Mouse (Mus musculus) embryonic facial prominence, embryonic 15.5 days (tissue): Measurements from ENCODE around the gene Usp2. TPM values are rescaled to one million over a fixed set of nuclear protein-coding genes. Genes with fewer than 3 reads are reported as not detected.

Experiments used
- ATAC-seq: fragments of 200-750 bp; cut with Nextera tagmentation; 2 replicates; pipeline ENCODE4 v1.8.0; 2017; ENCODE audit warnings: low read depth, moderate TSS enrichment; ENCODE audit not compliant: insufficient number of reproducible peaks, low FRiP score, low TSS enrichment
- H3K27ac ChIP-seq: fragments of 300-500 bp; sonication (generic); replicated peaks from 2 replicates; pipeline ENCODE4 v1.5.1; 2015; ENCODE audit warnings: mild to moderate bottlenecking, inconsistent platforms
- H3K27me3 ChIP-seq: fragments of 300-500 bp; sonication (generic); 2 replicates; pipeline ENCODE4 v1.6.1; 2015; ENCODE audit warnings: inconsistent platforms
- H3K36me3 ChIP-seq: fragments of 300-500 bp; sonication (generic); 2 replicates; pipeline ENCODE4 v1.6.1; 2015; ENCODE audit warnings: mild to moderate bottlenecking, inconsistent platforms
- H3K4me1 ChIP-seq: fragments of 300-500 bp; sonication (generic); 2 replicates; pipeline ENCODE4 v1.6.1; 2015; ENCODE audit warnings: inconsistent platforms
- H3K4me2 ChIP-seq: fragments of 300-500 bp; sonication (generic); replicated peaks from 2 replicates; pipeline ENCODE4 v1.6.1; 2015; ENCODE audit warnings: mild to moderate bottlenecking, inconsistent platforms
- H3K4me3 ChIP-seq: fragments of 300-500 bp; sonication (generic); replicated peaks from 2 replicates; pipeline ENCODE4 v1.5.1; 2015; ENCODE audit warnings: mild to moderate bottlenecking, inconsistent platforms
- H3K9ac ChIP-seq: fragments of 300-500 bp; sonication (generic); 2 replicates; pipeline ENCODE4 v1.6.1; 2015; ENCODE audit warnings: inconsistent platforms
- H3K9me3 ChIP-seq: fragments of 300-500 bp; sonication (generic); replicated peaks from 2 replicates; pipeline ENCODE4 v1.6.1; 2016; ENCODE audit warnings: inconsistent platforms
- WGBS: fragments of 180-500 bp; shearing (Covaris S2); methylation state at CpG from one replicate; pipeline ENCODE4 v1.1.7; 2015; 5-methylcytosine and 5-hydroxymethylcytosine counted together
- polyA plus RNA-seq: library from polyadenylated mRNA; unstranded; fragments of >200 nt; fragmentation: Nextera tagmentation; extraction: Ambion mirVana; gene quantifications from 2 replicates; pipeline ENCODE4 v1.2.1, GENCODE M21; 2015

The Usp2 gene
- polyA plus RNA-seq, 1 experiment from 2014 or later: 29.5 TPM

DNA sequence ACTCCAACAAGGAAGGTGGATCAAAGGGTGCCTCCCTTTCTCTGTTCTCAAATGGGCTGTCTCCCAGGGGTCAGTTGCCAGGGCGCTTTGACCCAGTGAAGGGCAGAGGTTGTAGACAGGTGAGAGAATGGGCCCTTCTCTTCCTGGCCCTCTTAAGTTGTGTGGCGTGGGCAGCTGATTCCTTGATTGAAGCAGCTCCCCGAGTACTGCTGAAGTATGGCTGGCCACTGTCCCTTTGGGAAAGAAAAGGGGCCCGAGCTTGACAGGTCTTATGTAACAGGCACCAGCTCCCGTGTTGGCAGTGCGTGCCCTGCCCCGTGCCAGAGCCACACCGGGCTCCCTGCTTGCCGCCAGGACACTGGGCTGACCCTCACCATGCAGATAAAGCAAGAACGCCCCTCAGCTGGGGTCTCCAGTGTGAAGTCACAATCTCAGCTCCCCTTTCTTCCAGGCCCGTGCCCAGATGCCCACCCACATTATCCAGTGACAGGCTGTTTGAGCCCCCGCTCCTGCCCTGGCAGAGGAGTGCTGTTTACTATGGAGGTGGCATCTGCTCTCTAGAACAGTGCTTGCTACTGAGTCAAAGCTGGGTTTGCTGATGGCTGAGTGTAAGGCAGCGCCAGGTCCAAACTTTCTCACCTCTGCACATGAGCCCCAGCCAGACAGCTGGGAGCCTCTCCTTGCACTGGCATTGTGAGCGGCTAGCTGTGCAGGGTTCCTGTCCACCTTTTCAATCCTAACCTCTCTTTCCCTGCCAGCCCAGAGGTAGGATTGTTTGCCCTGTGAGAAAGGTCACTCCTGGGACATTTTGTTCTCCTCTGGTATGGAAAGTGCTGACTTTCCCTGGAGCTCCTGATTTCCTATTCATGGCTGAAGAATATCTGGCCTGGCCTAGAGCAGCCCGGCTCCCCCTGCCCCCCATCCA is 19.2 kb downstream of the Usp2 start:
- ATAC-seq: no peak
- Histone ChIP-seq H3K36me3 (no peaks in the 10 kb centered on the region), H3K4me1 (peaks cover 68% of the 10 kb centered on the region), H3K27ac (no peak overlapping the region), H3K9me3 (no peaks in the 10 kb centered on the region), H3K27me3 (peaks cover 7% of the 10 kb centered on the region; the same call in 1 of the 2 replicates), H3K9ac (no peak overlapping the region), H3K4me3 (peak overlapping the region; percentile 57; the same call in 1 of the 2 replicates), H3K4me2 (peak overlapping the region; percentile 99)
- WGBS: 72% methylated on average over 15 of the region's 15 CpGs

DNA sequence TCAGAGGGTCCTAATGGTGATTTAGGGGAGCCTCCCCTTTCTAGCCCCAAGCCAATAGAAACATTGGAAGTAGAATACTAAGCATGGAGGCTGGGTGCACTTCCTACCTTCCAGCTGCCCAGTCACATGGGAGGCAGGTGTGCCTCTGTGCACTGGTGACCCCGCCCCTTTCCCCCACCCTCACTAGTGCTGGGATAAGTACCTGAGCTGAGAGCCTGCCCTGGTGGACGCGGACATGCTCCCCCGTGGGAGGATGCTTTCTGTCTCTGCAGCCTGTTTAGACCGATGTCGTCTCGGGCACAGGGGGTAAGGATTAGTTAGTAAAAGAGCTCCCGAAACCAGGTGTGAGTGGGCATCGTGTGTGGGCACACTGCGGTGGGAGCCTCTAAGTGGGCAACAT is 20.1 kb downstream of the Usp2 start:
- no peak for ATAC-seq
- no peak overlapping the region; the same call in none of the 2 replicates for H3K4me2 ChIP-seq

DNA sequence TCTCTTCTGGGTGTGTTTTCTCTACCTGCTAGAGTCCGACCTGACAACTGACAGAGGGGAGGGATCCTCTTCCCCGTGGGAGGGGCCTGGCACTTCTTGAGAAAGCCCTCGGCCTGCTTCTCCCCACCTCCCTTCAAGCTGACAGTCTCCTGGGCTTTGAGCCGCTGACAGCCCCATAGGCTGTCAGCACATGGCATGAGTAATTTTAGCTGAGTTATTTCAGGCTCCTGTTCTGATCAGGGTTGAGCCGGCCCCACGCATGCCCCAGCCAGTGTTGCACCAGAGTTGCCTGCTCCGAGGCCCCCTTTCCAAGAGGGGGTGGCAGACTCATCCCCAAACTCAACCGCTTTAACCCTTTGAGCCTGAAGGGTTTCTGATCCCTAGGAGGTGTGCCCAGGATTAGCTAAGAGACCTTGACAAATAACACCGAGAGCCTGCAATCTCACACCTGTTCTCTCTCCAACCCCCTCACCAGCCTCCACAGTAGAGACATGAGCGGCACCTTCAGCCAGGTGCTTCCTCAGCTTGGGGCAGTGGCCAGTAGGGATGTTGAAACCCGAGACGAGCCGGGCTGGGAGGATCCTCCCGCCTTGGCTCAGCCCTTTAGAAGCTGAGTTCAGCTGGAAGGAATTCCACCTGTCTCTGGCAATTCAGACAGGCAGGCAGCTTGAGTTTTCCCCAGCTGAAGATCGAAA is 21.1 kb downstream of the Usp2 start:
- H3K36me3 ChIP-seq: peaks cover 15% of the 10 kb centered on the region; the same call in 1 of the 2 replicates
- no peak overlapping the region for H3K9ac ChIP-seq
- no peaks in the 10 kb centered on the region for H3K9me3 ChIP-seq
- H3K4me3 ChIP-seq: no peak overlapping the region
- H3K27me3 ChIP-seq: peaks cover 7% of the 10 kb centered on the region; the same call in 1 of the 2 replicates
- H3K4me1 ChIP-seq: peaks cover 61% of the 10 kb centered on the region
- 5% methylated on average over 15 of the region's 15 CpGs for WGBS
- H3K4me2 ChIP-seq: peak overlapping the region; percentile 23
- peak overlapping the region; percentile 49 for H3K27ac ChIP-seq
- ATAC-seq: peak; percentile 51

More for the DNA sequence above, 20.1 kb downstream of the Usp2 start:
- Histone ChIP-seq H3K4me3 (no peak overlapping the region), H3K4me1 (peaks cover 61% of the 10 kb centered on the region), H3K36me3 (peaks cover 6% of the 10 kb centered on the region; the same call in 1 of the 2 replicates), H3K27me3 (peaks cover 7% of the 10 kb centered on the region; the same call in 1 of the 2 replicates), H3K9ac (no peak overlapping the region), H3K27ac (no peak overlapping the region), H3K9me3 (no peaks in the 10 kb centered on the region)
- WGBS: 36% methylated on average over 10 of the region's 10 CpGs

DNA sequence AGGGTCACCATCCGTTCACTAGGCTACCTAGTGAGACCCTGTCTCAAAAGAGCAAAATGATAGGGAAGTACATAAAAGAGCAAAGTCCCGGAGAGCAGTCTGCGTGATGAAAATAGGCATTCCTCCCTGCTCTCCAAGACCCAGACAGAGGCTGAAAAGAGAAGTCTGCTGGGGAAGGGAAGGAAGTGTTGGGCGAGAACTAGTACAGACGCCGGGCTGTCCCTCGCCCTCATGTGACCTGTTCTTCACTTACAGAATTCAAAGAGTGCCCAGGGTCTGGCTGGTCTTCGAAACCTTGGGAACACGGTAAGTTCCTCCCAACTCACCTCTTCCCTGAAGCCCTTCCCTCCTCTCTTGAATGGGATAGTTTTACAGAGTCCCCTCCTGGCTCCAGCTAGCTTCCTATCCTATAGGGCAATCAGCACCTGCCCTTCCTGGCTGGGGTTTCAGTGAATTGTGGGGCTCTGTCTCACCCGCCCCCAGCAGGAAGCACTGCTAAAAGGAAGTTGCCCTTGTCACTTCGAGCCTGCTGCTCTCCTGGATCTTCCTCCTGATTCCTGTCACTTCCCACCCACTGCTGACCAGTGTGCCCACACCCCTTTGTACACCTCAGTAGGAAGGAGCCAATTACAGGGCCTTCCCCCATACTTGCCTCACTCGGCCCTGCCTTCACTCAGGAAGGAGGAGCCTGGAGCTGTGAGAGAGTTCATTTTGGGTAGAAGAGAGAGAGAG is 22.2 kb downstream of the Usp2 start:
- Histone ChIP-seq H3K27ac (0 out of 2 replicates have a peak overlapping the region, but pooled peaks have one; percentile 28), H3K4me1 (peaks cover 55% of the 10 kb centered on the region), H3K9ac (no peak overlapping the region), H3K4me3 (no peak overlapping the region), H3K27me3 (peaks cover 7% of the 10 kb centered on the region; the same call in 1 of the 2 replicates), H3K4me2 (no peak overlapping the region), H3K9me3 (no peaks in the 10 kb centered on the region), H3K36me3 (peaks cover 22% of the 10 kb centered on the region)
- no peak for ATAC-seq
- 63% methylated on average over 12 of the region's 12 CpGs for WGBS

DNA sequence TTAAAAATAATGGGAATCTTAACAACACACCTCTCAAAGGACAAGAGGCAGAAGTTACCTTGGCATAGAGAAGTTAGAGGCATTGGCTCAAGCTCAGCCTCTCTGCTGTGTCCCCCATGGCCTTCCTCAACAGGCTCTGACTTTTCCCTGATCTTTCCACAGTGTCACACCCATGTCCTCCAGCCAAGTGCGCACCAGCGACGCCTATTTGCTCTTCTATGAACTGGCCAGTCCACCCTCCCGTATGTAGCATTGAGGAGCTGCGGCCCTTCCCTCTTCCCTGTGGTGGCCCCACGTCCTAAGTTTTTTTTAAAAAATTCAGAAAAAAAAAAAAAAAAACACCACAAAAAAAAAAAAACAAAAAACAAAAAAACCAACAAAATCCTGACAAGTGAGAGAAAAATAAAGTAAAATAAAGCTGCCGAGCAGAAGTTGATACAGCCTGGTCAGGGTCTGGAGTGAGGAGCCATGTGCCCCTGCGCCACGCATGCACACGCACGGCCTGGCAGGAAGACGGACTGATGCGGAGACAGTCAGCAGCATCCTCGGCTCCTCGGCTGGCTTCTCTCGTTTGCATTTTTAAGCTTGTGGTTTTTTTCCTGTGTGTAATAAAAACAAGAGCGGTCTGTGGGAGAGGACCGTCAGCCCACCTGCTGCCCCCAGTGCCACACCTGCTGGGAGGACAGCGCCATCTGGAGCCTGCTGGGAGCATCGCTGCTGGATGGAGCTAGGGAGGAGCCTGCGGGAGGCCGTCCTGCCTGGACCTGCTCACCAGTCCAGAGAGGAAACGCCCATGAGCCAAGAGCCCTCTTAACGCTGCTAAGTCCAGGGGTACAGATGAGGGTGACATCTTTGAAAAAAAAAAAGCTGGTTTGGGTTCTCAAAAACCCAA is 27.0 kb downstream of the Usp2 start:
- Histone ChIP-seq H3K4me2 (no peak overlapping the region), H3K9ac (no peak overlapping the region), H3K36me3 (peaks cover 22% of the 10 kb centered on the region), H3K27me3 (no peaks in the 10 kb centered on the region), H3K4me1 (peaks cover 17% of the 10 kb centered on the region), H3K9me3 (no peaks in the 10 kb centered on the region), H3K27ac (no peak overlapping the region), H3K4me3 (no peak overlapping the region)
- no peak for ATAC-seq
- 34% methylated on average over 24 of the region's 24 CpGs for WGBS

DNA sequence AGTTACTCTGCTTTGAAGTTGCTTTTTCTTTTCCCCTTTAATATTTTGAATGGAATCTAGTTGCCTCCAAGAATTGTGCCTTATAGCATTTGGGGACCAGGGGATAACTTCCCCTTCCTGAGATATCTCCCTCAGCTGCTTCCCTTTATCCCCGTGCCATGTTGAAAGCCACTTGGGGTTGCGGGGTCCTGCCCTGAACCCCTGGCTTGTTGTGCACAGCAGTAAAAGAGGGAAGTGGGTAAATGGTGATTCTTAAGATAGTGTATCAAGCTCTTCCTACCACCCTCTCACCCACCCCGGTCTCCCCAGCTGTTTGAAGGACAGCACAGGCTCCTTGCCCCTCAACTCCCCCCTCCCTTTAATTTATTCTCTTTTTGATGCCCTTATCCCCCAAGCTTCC is 27.9 kb downstream of the Usp2 start:
- Histone ChIP-seq H3K9me3 (no peaks in the 10 kb centered on the region), H3K4me2 (no peak overlapping the region), H3K27me3 (no peaks in the 10 kb centered on the region), H3K27ac (no peak overlapping the region), H3K4me1 (peaks cover 8% of the 10 kb centered on the region), H3K4me3 (no peak overlapping the region), H3K36me3 (peaks cover 22% of the 10 kb centered on the region), H3K9ac (no peak overlapping the region)
- no peak for ATAC-seq
- WGBS: 78% methylated on average over 3 of the region's 3 CpGs

DNA sequence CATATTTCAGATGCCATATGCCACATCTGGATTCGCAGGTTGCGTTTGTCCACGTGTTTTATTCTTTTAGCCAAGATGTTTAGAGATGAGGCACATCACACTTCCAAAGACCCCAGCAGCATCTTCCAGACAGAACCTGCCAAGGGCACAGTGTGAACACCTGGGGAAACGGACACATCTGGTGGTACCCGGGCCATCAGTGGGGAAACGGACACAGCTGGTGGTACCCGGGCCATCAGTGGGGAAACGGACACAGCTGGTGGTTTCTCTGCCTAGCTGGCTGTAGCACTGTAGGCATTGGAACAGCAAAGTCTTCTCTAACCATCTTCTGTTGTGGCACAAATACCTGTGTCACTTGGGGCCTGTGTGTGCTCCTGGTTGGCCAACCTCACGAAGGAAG is 29.0 kb downstream of the Usp2 start:
- Histone ChIP-seq H3K36me3 (peaks cover 22% of the 10 kb centered on the region), H3K27ac (no peak overlapping the region), H3K27me3 (no peaks in the 10 kb centered on the region), H3K9me3 (no peaks in the 10 kb centered on the region), H3K4me1 (peaks cover 5% of the 10 kb centered on the region), H3K9ac (no peak overlapping the region), H3K4me3 (no peak overlapping the region), H3K4me2 (no peak overlapping the region)
- 83% methylated on average over 9 of the region's 9 CpGs for WGBS
- ATAC-seq: no peak

DNA sequence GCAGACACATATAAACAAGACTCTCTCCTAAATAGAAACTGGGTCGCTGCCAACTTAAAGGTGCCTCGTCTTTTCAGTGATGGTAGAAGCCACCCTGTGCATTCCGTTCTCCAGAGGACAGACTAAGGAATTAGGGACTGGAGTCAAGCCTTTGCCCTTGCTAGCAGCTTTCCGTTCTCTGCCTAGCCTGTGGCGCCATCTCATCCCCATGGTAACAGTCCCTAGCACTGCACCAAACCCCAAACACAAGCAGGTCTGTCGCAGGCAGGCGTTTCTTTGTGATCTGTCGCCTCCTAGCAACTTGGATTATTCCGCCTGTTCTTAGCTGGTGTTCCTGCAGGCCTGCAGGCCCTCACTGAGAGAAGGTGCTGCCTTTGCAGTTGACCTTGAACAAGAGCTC is 29.7 kb downstream of the Usp2 start:
- no peak overlapping the region for H3K4me3 ChIP-seq
- no peaks in the 10 kb centered on the region for H3K27me3 ChIP-seq
- no peak overlapping the region for H3K27ac ChIP-seq
- ATAC-seq: no peak
- H3K4me1 ChIP-seq: peaks cover 5% of the 10 kb centered on the region
- WGBS: 37% methylated on average over 9 of the region's 9 CpGs
- H3K9me3 ChIP-seq: no peaks in the 10 kb centered on the region
- H3K4me2 ChIP-seq: no peak overlapping the region
- peaks cover 21% of the 10 kb centered on the region for H3K36me3 ChIP-seq
- no peak overlapping the region for H3K9ac ChIP-seq

DNA sequence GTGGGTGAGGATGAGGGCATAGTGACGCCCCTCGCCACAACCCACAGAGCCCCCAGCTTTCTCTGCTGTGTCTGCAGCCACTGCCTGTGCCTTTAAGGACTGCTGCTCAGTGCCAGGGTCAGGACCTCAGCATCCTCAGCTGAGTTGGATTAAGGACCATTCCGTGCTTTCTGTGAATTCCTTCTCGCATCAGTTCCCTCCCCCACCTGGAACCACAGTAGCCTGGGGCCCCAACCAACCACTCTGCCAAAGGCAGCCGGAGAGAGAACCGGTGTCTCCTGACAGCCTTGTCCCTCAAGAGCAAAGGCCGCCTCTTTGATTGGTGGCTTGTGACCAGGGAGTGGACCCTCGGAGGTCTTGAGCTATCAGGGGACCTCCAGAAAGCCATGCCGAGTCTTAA is 34.7 kb downstream of the Usp2 start, which contains the start of gene Mfrp:
Mfrp (plus strand) TSS at position 240 of the 400 bp plus-strand sequence.
- no peak for ATAC-seq
- no peak within 1 kb of the TSS for H3K27ac ChIP-seq
- no peaks in the 10 kb centered on the region for H3K9me3 ChIP-seq
- H3K27me3 ChIP-seq: no peaks in the 10 kb centered on the region
- no peak within 1 kb of the TSS for H3K4me2 ChIP-seq
- peaks cover 3% of the 10 kb centered on the region; the same call in 1 of the 2 replicates for H3K4me1 ChIP-seq
- no peak within 1 kb of the TSS for H3K4me3 ChIP-seq
- peaks cover 7% of the 10 kb centered on the region for H3K36me3 ChIP-seq
- 45% methylated on average over 9 of the region's 9 CpGs for WGBS
- no peak within 1 kb of the TSS for H3K9ac ChIP-seq

DNA sequence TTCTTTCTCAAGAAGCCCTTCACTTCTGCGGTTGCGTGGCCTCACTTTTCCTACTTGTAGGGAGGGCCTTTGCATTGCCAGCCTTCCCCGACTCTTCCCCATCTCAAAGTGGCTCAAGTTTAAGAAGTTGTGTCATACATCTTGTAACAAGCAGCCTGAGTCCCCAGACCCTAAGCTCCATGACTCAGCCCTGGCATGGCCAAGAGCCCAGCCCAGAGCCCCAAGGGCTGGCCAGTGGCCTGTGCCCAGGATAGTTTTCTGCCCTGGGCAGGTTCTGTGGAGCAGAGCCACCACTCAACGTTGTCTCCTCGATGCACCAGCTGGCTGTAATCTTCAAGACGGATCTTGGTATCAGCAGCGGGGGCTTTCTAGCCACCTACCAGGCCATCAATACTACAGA is 38.1 kb downstream of the Usp2 start:
- Histone ChIP-seq H3K4me1 (peaks cover 36% of the 10 kb centered on the region), H3K36me3 (peaks cover 12% of the 10 kb centered on the region), H3K4me3 (no peak overlapping the region), H3K9ac (no peak overlapping the region), H3K27me3 (no peaks in the 10 kb centered on the region), H3K27ac (no peak overlapping the region), H3K4me2 (no peak overlapping the region), H3K9me3 (no peaks in the 10 kb centered on the region)
- no peak for ATAC-seq
- 87% methylated on average over 7 of the region's 7 CpGs for WGBS
